Mouse (Mus musculus): ENCODE results near the gene Iqce. TPM values are rescaled to one million over a fixed set of nuclear protein-coding genes. Genes with fewer than 3 reads are reported as not detected.
"Not testable (repeated sequence)": the region's sequence is repeated elsewhere in the genome, so short reads cannot be mapped to it uniquely, and the experiment has no call there.

Iqce gene
- polyA plus RNA-seq, 1 experiment from 2014 or later: 31.3 TPM

DNA sequence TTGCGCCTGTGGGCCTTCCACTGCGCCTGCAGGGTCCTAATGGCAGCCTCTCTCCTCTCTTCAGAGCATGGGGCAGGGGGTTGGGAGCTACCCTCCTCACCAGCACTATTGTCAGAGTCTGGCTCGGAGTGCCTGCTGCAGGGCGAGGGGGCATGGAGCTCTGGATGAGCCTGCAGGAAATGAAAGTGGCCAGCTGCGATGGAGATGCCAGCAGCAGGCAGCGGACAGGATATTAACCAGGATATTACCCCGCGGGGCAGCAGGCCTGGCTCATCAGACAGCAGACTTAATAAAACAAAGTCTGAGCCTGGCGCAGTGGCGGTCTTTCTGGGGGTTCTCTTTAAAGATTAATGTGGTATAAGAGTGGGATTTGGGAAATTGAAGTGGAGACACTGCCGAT is 27.1 kb downstream of the Iqce start:
- Histone ChIP-seq H3K27ac (no peak overlapping the region; the same call in 1 of the 2 replicates), H3K4me2 (replicated peaks) (no peak overlapping the region), H3K4me3 (no peak overlapping the region), H3K36me3 (peaks cover 68% of the 10 kb centered on the region), H3K27me3 (no peaks in the 10 kb centered on the region), H3K9me3 (replicated peaks) (no peaks in the 10 kb centered on the region), H3K4me1 (no peaks in the 10 kb centered on the region), H3K9ac (no peak overlapping the region)
- 73% methylated on average over 11 of the region's 11 CpGs for WGBS
- ATAC-seq (ENCODE audit: low FRiP score): no peak

DNA sequence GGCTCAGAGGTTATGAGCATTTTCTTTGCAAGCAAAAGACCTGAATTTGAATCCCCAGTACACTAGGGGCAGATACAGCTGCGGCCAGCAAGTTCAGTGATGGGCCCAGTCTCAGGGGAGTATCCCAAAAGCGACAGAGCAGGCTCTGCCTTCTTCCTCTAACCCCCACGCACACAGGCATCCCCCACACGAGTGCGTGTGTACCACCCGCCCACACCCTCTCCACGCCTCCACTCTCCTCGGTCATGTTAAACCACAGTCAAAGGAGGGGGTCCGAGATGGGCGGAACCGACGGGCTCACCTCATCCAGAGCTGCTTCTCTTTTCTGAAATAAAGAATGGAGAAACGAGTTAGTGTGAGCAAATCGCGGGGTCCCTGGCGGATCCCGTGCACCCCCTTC is 28.1 kb downstream of the Iqce start:
- H3K4me2 ChIP-seq (replicated peaks): no peak overlapping the region
- H3K27me3 ChIP-seq: no peaks in the 10 kb centered on the region
- H3K9me3 ChIP-seq (replicated peaks): 0 out of 2 replicates have a peak, but pooled peaks cover 3% of the 10 kb centered on the region
- no peak for ATAC-seq (ENCODE audit: low FRiP score)
- no peaks in the 10 kb centered on the region for H3K4me1 ChIP-seq
- peaks cover 78% of the 10 kb centered on the region for H3K36me3 ChIP-seq
- WGBS: 89% methylated on average over 17 of the region's 17 CpGs
- no peak overlapping the region for H3K4me3 ChIP-seq
- H3K27ac ChIP-seq: no peak overlapping the region
- H3K9ac ChIP-seq: no peak overlapping the region

DNA sequence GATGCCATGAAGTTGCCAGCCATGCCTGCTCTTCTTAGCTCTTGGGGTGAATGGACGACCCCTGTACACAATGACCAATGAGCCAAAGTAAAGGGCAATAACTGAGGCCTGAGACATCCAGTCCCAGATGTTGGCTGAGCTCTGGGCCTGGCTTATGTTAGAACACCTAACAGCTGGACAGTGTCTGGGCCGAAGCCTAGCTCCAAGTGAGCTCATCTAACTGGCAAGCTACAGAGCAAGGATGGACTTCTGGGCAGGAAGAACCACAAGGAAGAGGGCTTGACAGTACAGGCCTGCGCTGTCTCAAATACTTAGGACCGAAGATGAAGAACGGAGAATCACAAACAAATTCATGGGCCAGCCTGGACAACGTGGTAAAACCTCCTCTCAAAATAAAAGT is 29.6 kb downstream of the Iqce start:
- not testable (repeated sequence) for ATAC-seq (ENCODE audit: low FRiP score); H3K4me1 ChIP-seq; H3K27me3 ChIP-seq; H3K9me3 ChIP-seq (replicated peaks); H3K27ac ChIP-seq; H3K4me3 ChIP-seq; H3K9ac ChIP-seq; H3K4me2 ChIP-seq (replicated peaks)
- H3K36me3 ChIP-seq: peaks cover 71% of the 10 kb centered on the region
- WGBS: 93% methylated on average over 6 of the region's 6 CpGs

DNA sequence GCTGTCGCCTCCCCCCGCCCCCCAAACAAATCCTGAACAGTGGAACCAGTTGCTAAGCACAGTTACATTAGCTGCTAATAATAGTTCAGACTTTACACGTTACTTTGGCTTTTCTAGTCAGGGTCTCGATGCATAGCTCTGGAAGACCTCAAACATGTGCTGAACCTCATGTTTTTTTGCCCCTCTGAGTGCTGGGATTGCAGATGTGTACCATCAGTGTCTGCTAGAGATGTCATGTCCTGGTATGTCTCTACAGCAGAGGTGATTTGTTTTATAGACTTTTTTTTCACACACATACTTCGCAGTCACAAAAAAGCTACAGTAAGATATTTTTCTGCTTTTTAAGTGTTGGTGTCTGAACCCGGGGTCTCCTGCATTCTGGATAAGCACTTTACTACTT is 30.1 kb downstream of the Iqce start:
- no peak overlapping the region for H3K9ac ChIP-seq
- no peaks in the 10 kb centered on the region for H3K4me1 ChIP-seq
- no peak overlapping the region for H3K4me3 ChIP-seq
- H3K9me3 ChIP-seq (replicated peaks): 0 out of 2 replicates have a peak, but pooled peaks cover 8% of the 10 kb centered on the region
- no peaks in the 10 kb centered on the region for H3K27me3 ChIP-seq
- H3K36me3 ChIP-seq: peaks cover 66% of the 10 kb centered on the region
- H3K27ac ChIP-seq: no peak overlapping the region
- ATAC-seq (ENCODE audit: low FRiP score): no peak
- H3K4me2 ChIP-seq (replicated peaks): no peak overlapping the region
- 91% methylated on average over 6 of the region's 6 CpGs for WGBS

DNA sequence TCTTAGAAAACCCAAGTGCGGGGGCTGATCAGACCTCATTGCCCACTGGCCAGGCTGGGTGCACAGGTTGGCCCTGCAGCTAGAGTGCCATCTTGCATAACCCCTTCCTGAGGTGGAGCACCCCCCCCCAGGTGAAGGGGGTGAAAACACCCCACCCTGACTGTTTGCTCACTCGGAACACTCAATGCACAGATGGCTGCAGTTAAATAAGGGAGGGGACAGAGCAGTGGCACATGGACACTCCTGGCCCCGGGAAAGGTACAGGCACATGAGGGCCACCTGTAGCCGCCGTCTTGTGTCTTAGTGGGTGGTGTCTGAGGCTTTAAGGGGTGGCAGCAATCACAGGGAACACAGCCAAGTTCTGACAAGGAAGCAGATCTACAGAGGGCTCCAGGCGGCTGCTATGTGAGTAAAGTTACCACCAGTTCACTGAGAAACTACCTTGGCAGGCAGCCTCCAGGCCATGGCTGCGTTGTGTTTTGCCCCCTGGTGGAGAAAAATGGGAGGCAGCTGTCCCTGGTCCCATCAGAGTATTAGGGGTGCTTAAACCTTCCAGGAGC is 38.5 kb downstream of the Iqce start:
- no peak overlapping the region for H3K4me2 ChIP-seq (replicated peaks)
- WGBS: 68% methylated on average over 7 of the region's 7 CpGs
- no peaks in the 10 kb centered on the region for H3K27me3 ChIP-seq
- H3K4me1 ChIP-seq: peaks cover 20% of the 10 kb centered on the region
- no peak overlapping the region for H3K9ac ChIP-seq
- H3K9me3 ChIP-seq (replicated peaks): 0 out of 2 replicates have a peak, but pooled peaks cover 1% of the 10 kb centered on the region
- H3K4me3 ChIP-seq: no peak overlapping the region
- H3K27ac ChIP-seq: no peak overlapping the region
- no peak for ATAC-seq (ENCODE audit: low FRiP score)
- H3K36me3 ChIP-seq: peaks cover 3% of the 10 kb centered on the region

DNA sequence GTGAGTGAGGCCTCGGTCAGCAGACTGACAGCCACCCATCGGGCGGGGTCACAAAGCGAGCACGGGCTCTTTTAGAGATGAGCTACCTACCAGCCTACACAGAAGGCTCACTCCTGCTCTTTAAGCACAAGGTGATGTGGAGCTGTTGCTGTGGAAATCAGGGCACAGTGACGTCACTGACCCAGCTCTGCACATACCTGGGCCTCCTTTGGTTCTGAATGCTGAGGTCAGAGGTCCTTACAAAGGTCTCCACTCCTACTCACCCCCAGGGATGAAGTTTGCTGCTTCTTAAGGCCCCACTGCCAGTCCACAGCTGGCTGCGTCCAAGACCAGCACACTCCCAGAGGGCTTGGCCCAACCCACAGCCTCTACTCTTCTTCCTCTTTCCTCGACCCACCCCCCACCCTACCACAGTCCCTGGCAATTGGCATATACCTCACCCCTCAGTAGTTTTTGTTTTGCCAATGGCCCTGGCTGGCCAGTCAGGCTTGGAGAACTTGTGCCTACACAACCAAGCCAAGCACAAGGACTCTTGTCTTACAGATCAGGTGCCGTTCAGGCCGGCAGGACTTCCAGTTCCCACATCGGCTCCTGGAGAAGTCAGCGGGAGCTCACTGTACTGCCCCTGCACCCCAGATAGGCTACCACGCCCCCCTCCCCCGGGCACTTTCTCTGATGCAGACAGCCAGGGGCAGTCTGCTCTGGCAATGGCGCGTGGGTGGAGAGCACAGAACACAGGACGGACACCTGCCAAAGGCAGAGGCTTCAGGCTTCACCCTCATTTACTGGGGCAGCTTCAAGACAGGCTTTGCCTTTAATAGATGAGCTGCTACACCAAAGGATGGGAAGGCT is 39.2 kb downstream of the Iqce start:
- Histone ChIP-seq H3K36me3 (no peaks in the 10 kb centered on the region), H3K4me1 (peaks cover 20% of the 10 kb centered on the region), H3K4me2 (replicated peaks) (no peak overlapping the region), H3K4me3 (no peak overlapping the region), H3K9ac (no peak overlapping the region), H3K27ac (no peak overlapping the region), H3K27me3 (no peaks in the 10 kb centered on the region), H3K9me3 (replicated peaks) (no peaks in the 10 kb centered on the region)
- WGBS: 68% methylated on average over 17 of the region's 17 CpGs
- no peak for ATAC-seq (ENCODE audit: low FRiP score)

DNA sequence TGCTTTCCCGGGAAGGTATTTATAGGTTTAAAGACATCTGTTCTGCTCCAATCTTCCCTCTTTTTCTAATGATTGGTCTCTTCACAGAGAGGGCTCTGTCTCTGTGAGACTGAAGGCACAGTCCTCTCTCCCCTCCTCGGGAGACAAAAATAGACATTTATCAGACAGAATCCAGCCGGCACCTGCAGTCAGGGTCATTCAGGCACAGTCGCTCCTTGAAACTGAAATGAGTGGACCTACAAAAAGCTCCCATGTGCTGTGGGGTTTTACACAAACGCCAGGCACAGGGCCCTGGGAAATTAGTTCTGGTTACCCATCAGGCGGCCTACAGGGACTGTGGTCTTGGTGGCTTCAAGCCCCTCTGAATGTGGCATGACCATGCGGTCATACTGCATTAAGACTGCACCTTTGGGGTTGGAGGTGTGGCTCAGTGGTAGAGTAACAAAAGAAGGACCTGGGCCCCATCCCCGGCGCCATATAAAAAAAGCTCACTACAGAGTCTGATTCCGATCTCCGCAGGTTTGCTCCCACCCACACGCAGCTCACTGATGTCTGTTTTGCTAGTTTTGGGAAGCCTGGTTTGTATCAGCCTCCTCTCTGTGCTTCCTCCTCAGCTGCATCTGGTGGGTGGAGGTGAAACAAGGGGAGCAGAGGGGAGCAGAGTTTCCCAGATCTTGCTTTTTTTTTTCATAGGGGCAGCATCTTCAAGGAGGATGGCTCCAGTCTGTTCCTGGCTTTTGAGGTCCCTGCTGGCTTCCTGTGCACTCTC is 40.1 kb downstream of the Iqce start:
- Histone ChIP-seq H3K27me3 (no peaks in the 10 kb centered on the region), H3K4me1 (peaks cover 20% of the 10 kb centered on the region), H3K4me3 (no peak overlapping the region), H3K27ac (no peak overlapping the region), H3K9ac (no peak overlapping the region), H3K9me3 (replicated peaks) (no peaks in the 10 kb centered on the region), H3K4me2 (replicated peaks) (no peak overlapping the region), H3K36me3 (no peaks in the 10 kb centered on the region)
- ATAC-seq (ENCODE audit: low FRiP score): no peak
- 69% methylated on average over 12 of the region's 12 CpGs for WGBS

DNA sequence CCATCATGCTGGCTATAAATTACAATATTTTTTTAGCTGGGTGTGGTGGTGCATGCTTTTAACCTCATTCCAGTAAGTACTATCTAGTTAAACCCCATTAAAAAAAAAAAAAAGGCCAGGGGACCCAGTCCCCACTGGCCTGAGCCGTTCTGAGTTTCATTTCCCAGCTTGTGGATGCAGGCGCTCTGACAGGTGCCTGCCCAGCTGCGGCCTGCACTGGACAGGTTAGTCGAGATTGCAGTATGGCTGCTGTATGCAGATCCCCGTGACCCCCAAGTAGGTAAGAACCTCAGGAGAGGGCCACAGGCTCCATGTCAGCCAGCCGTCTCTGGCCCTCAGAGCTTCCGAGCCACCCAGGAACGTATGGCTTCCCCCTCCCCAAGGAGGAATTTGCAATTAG is 40.8 kb downstream of the Iqce start:
- no peak for ATAC-seq (ENCODE audit: low FRiP score)
- Histone ChIP-seq H3K36me3 (no peaks in the 10 kb centered on the region), H3K9ac (no peak overlapping the region), H3K9me3 (replicated peaks) (no peaks in the 10 kb centered on the region), H3K4me2 (replicated peaks) (no peak overlapping the region), H3K4me3 (no peak overlapping the region), H3K27ac (no peak overlapping the region), H3K4me1 (peaks cover 20% of the 10 kb centered on the region), H3K27me3 (no peaks in the 10 kb centered on the region)
- WGBS: 76% methylated on average over 8 of the region's 8 CpGs

DNA sequence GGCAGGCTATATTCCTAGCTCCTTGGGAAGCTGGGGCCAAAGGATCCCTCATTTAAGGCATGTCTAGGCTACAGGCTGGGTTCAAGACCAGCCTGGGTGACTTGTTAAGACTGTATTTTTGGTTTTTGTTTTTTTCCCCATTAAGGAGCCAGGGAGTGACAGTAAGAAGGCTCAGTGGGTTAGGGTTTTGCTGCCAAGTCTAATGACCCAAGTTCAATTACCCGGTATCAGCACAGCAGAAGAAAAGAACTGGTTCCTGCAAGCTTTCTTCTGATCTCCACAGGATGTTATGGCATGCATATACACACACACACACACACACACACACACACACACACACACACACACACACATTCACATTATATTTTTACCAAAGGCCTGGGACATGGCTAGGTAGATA is 41.8 kb downstream of the Iqce start:
- H3K27me3 ChIP-seq: no peaks in the 10 kb centered on the region
- H3K4me2 ChIP-seq (replicated peaks): no peak overlapping the region
- peak overlapping the region; percentile 62; the same call in 1 of the 2 replicates for H3K27ac ChIP-seq
- H3K4me3 ChIP-seq: no peak overlapping the region
- H3K9me3 ChIP-seq (replicated peaks): no peaks in the 10 kb centered on the region
- no peaks in the 10 kb centered on the region for H3K36me3 ChIP-seq
- peaks cover 20% of the 10 kb centered on the region for H3K4me1 ChIP-seq
- WGBS: 64% methylated on average over 1 of the region's 1 CpGs
- 0 out of 2 replicates have a peak overlapping the region, but pooled peaks have one; percentile 38 for H3K9ac ChIP-seq
- no peak for ATAC-seq (ENCODE audit: low FRiP score)

DNA sequence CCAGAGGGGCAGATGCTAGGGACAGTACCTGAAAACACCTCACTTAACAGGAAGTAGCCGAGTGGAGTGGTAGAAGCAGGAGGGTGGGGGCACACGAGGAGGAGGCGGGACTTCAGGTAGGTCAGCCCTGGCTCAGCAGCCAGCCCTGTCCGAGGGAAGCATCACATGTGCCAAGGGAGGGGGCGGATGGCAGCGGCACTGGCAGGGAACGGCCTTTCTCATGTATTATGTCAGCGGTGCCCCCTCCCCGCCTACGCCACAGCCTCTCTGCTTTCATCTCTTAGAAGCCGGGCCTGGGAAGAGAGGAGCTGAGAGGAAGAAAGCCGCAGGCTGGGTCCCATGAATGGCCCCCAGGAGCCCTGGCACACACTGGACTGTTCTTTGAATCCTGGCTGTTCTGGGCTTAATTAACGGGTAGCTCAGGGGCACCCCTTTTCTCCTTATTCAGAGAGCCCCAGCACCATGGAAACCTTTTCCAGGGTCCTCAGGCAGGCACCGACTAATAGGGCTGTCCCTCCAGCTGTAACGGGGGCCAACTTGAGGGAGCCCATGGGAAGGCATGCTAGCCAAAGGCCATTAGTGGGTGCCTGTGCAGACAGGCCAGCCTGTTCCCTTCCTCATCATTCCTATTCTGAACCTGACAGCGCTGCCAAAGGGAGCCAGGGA is 42.4 kb downstream of the Iqce start:
- no peak overlapping the region for H3K4me3 ChIP-seq
- H3K27me3 ChIP-seq: no peaks in the 10 kb centered on the region
- peaks cover 20% of the 10 kb centered on the region for H3K4me1 ChIP-seq
- H3K4me2 ChIP-seq (replicated peaks): no peak overlapping the region
- WGBS: 28% methylated on average over 16 of the region's 16 CpGs
- H3K27ac ChIP-seq: peak overlapping the region; percentile 64
- H3K9ac ChIP-seq: 0 out of 2 replicates have a peak overlapping the region, but pooled peaks have one; percentile 38
- ATAC-seq (ENCODE audit: low FRiP score): peak; percentile 58
- H3K36me3 ChIP-seq: no peaks in the 10 kb centered on the region
- H3K9me3 ChIP-seq (replicated peaks): no peaks in the 10 kb centered on the region

DNA sequence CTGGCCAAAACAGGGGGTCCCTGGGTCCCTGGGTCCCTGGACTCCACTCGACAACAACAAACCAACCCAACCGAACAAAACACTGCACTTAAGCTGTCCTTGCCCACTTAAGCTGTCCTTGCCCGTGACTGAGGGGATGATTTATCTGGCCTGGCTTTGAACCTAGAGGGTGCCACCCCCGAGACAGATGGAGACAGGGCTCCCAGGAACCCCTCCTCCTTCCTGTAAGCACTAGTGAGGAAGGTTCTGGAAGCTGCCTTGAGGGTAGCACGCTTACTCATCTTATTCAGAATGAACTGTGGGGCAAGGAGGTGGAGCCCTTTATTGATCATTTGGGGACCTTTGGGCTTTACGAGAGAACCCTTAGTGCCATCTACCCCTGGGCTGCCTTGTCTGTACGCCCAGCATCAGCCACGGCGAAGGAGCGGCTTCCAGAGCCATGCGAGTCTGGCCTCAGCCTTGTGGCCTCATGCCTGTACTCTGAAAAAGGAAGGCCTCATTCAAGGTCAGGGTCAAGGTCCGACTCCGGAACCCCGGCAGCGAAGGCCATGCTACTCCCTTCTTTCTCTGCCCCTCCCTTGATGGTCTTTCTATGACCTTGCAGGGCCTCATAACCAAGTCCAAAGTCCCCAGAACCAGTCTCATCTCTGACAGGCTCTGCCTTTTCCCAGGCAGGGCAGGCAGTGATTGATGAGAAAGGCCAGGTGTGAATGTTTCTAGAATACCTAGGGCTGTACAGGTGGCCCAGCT is 47.9 kb downstream of the Iqce start:
- Histone ChIP-seq H3K9me3 (replicated peaks) (no peaks in the 10 kb centered on the region), H3K9ac (no peak overlapping the region), H3K27ac (no peak overlapping the region), H3K36me3 (no peaks in the 10 kb centered on the region), H3K4me3 (no peak overlapping the region), H3K4me1 (peaks cover 9% of the 10 kb centered on the region), H3K27me3 (no peaks in the 10 kb centered on the region), H3K4me2 (replicated peaks) (no peak overlapping the region)
- no peak for ATAC-seq (ENCODE audit: low FRiP score)
- 84% methylated on average over 15 of the region's 15 CpGs for WGBS

Data from hindbrain, embryonic 12.5 days (tissue).